Mouse (Mus musculus) MN1 (cell line): ENCODE measurements at regions not wholly inside any gene's neighbourhood (a gene's known extent, or its start where the extent isn't known, plus 50 kb on each side); places are given as distances from the start of the nearest gene placed in this dataset.

Source experiments
- DNase-seq: peaks from one replicate; pipeline ENCODE4 v3.0.0-alpha.2; 2016; ENCODE audit warnings: low spot score

GRCm38 (mm10) chr1:186295201-186295600 is 178.1 kb upstream of the Lyplal1 start:
- no peak for DNase-seq

GRCm38 (mm10) chr1:186294635-186295034 is 177.5 kb upstream of the Lyplal1 start:
- DNase-seq = peak; percentile 70

- peak; percentile 84 for DNase-seq
These were observed 172.0 kb upstream of the Lyplal1 start for GRCm38 (mm10) chr1:186289117-186289516.

- peak; percentile 56 for DNase-seq
These were observed 170.7 kb upstream of the Lyplal1 start for GRCm38 (mm10) chr1:186287831-186288230.

GRCm38 (mm10) chr1:186286401-186286800 is 169.3 kb upstream of the Lyplal1 start:
- peak; percentile 46 for DNase-seq

GRCm38 (mm10) chr1:186277981-186278634 is 161.0 kb upstream of the Lyplal1 start:
- peak; percentile 47 for DNase-seq

GRCm38 (mm10) chr1:186271436-186271835 is 154.3 kb upstream of the Lyplal1 start:
- DNase-seq = no peak

- no peak for DNase-seq
These were observed 150.2 kb upstream of the Lyplal1 start for GRCm38 (mm10) chr1:186267317-186267716.

GRCm38 (mm10) chr1:186264639-186265038 is 147.5 kb upstream of the Lyplal1 start:
- peak; percentile 55 for DNase-seq

- DNase-seq = no peak
These were observed 146.8 kb upstream of the Lyplal1 start for GRCm38 (mm10) chr1:186263955-186264354.

GRCm38 (mm10) chr1:186263196-186263595 is 146.1 kb upstream of the Lyplal1 start:
- DNase-seq = no peak

- no peak for DNase-seq
These were observed 144.9 kb upstream of the Lyplal1 start for GRCm38 (mm10) chr1:186262040-186262439.

GRCm38 (mm10) chr1:186261326-186261833 is 144.3 kb upstream of the Lyplal1 start:
- peak; percentile 61 for DNase-seq

GRCm38 (mm10) chr1:186257611-186258010 is 140.5 kb upstream of the Lyplal1 start:
- no peak for DNase-seq

- no peak for DNase-seq
These were observed 138.5 kb upstream of the Lyplal1 start for GRCm38 (mm10) chr1:186255476-186256080.

- DNase-seq = no peak
These were observed 137.4 kb upstream of the Lyplal1 start for GRCm38 (mm10) chr1:186254500-186254899.

- no peak for DNase-seq
These were observed 135.4 kb upstream of the Lyplal1 start for GRCm38 (mm10) chr1:186252551-186252950.

- peak; percentile 46 for DNase-seq
These were observed 133.2 kb upstream of the Lyplal1 start for GRCm38 (mm10) chr1:186250316-186250715.

GRCm38 (mm10) chr1:186249214-186249613 is 132.1 kb upstream of the Lyplal1 start:
- no peak for DNase-seq

- DNase-seq = no peak
These were observed 128.8 kb upstream of the Lyplal1 start for GRCm38 (mm10) chr1:186245723-186246440.

- no peak for DNase-seq
These were observed 124.0 kb upstream of the Lyplal1 start for GRCm38 (mm10) chr1:186241112-186241511.

GRCm38 (mm10) chr1:186237556-186237955 is 120.4 kb upstream of the Lyplal1 start:
- no peak for DNase-seq
